Mouse (Mus musculus) ovary, adult 18-20 months (tissue): ENCODE results near the gene Gngt1.

Experiments used
- DNase-seq: peaks from one replicate; pipeline ENCODE4 v3.0.0; 2022; ENCODE audit warnings: low spot score, mixed read lengths

The Gngt1 gene

DNA sequence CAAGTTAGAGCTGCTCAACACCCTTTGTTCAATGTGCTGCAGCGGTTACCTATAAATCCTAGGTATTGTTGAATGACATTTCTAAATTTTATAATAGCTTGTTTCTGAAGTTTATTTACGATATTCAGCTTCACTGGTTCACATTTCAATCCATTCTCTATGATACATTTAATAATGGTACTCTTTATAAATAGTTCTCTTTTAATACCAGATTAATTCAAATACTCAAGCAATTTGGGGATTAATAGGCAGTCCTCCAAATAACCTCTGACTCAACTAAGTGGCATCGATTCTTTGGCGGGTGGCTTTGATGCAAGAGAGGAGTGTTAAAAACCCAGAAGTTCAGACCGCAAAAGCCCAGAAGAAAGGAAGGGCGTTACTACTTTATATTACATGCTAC is at the start of gene Gngt1:
Gene Gngt1 (plus strand): TSS at position 301 of the 400 bp plus-strand sequence.
- DNase-seq: no peak

GRCm38 (mm10) chr6:3954969-3955368 is 38.6 kb upstream of the Gngt1 start:
- no peak for DNase-seq

GRCm38 (mm10) chr6:3967676-3968626 is 25.6 kb upstream of the Gngt1 start:
- no peak for DNase-seq

DNA sequence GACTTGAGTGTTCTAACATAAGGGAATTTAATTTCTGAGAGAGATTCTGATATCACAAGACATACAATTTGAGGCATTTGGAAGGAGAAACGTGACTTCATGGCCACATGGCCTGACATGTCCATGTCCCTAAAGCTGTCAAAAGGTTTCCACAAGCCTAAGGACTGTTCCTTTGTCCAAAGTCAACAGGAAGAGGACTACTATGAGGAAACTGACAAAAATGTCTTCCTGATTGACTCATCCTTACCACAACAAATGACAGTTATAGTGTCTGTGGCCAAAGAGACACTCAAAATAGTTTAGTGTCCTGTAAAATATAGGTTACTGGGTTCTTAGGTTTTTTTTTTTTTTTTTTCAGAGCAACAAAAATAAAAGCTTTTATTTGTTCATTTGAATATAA is 19.9 kb upstream of the Gngt1 start:
- DNase-seq: no peak

DNA sequence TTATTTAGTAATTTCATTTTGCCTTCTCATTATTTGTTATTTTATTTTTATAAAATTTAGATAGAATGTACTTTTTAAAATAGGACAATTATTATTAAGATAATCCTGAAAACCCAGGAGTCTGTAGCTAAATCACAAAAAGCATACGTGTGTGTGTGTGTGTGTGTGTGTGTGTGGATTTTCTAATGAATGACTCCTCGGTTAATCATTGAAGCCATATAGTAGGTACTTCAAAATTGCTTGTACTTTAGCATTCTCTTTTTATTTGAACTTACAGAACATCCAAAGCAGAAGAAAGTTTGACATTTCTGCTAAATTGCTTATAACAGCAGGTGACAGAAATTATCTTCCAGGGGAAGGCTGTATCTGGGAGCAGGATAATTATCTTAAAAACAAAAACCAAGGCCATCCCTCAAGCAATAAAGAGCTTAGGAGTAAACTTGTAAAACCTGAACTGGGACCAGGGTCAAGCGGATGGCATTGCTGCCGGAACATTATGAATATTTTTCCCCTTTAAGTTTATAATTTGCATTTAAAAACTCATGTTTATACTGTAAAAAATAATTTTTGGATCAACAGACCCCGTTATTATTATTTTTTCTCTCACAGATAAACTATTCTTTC is 10.8 kb upstream of the Gngt1 start:
- DNase-seq: no peak

DNA sequence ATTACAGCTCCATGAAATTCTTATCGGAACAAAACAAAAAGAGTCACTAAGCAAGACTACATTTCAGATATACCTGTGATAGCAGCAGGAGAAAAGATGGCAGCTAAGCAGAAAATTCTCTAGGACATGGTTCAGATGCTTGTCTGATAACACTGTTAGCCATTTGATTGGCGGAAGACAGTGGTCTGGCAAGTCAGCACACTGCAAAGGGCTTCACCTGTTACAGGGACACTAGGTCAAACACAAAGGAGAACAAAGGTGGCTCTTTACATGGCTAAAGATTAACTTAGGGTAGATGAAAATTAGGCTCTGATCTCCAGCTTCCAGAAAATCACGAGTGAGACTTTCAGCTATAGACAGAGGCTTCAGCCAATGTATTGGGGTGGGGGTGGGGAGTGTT is 4.8 kb upstream of the Gngt1 start, which contains the start of gene Tfpi2:
Gene Tfpi2 (minus strand): TSS at position 170 of the 400 bp plus-strand sequence.
- DNase-seq: no peak

DNA sequence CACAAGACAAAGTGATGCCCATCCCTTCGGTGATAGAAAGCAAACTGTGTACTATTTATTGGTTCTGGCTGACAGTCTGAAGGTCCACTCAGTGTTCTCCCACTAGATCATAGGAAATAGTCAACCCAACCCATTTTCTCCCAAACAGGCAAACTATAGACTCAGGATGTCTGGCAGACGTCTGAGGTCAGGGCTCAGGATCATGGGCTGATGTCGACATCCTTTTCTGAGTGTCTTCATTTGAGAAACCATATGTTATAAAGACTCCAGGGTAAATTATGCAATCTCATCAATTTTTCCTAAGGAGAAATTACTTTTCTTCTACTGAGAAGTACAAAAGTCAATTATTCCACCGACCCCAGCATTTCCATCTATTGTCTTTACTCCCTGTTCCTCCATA is 4.5 kb downstream of the Gngt1 start:
- no peak for DNase-seq

- DNase-seq: no peak
These were observed 5.7 kb downstream of the Gngt1 start for GRCm38 (mm10) chr6:3999296-3999695.

- DNase-seq: no peak
These were observed 7.1 kb downstream of the Gngt1 start for GRCm38 (mm10) chr6:4000716-4001115.

DNA sequence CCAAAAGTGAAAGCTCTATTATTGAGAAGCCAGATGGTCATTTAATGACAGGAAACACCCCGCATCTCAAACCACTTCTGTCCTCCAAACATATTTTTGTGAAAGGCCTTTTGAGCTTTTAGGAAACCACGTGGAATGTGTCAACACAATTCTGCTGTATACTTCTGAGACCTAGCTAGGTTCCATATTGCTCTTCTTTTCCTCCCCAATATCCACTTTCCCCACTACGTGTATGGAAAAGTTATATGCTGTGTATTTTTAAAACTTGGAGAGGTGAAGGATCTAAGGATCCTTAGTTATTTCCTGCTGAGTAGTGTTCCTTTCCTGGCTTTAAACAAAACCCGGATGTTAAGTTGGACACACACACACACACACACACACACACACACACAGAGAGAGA is 9.9 kb downstream of the Gngt1 start:
- DNase-seq: no peak

- peak; percentile 45 for DNase-seq
These were observed 10.3 kb downstream of the Gngt1 start, which contains the start of gene Gng11 for GRCm38 (mm10) chr6:4003890-4004306. TSS of gene Gng11 (plus strand) at chr6:4003904.

DNA sequence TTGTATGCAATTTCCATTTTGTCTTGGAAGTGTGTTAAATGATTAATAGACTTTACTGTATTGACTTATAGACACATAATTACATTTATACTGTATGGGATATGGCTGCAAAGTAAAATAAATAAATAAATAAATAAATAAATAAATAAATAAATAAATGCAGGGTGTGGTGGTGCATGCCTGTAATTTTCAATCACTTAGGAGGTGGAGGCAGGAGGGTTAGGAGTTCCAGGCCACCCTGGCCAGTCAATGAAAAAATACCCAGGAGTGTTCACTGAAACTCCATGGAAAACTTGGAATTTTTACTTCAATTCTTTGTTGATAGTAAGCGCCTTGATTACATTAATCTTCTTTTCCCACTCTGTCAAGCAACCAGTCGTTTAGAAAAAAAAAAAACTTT is 11.2 kb downstream of the Gngt1 start:
- DNase-seq: no peak

DNA sequence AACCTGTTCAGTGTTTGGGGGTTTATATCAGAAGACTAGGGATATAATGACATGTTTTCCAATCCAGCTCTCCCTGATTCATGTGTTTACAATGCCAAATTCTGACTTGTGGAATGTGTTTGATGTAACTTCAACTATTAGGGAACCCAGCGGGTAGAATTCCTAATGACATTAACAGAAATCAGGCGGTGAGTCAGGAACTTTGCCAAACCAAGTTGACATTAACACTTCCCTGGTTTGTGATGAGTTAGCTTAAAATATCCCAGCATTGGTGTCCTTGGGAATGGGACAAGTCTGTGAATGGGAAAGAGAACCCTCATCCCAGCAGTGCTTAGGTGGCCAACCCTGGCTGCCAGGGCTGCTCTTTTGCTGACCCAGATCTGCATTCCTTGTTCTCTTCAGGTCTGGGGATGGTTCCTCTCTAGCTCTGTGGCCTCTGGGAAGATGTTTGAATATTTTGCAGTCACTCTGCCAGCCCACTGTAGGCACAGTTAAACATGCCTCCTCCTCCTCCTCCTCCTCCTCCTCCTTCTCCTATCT is 15.0 kb downstream of the Gngt1 start:
- DNase-seq: no peak

- no peak for DNase-seq
These were observed 16.0 kb downstream of the Gngt1 start for GRCm38 (mm10) chr6:4009548-4009947.

DNA sequence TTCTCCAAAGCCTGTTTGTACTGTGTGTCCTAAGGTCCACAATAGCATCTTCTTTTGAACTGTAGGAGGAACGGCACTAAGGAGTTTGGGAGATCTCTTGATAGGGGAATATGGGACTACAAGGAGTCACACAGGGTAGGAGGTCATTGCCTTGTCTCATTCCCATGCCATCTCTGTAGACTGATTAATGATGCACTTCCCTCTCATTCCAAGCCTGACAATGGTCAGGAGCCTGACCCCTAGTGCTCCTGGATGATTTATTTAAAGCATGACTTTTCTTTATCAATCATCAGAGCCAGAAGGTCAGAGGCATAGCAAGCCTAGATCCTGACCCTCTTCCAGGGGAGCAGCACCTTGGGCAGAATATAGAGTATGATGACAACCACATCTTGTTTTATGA is 29.1 kb downstream of the Gngt1 start:
- DNase-seq: no peak

DNA sequence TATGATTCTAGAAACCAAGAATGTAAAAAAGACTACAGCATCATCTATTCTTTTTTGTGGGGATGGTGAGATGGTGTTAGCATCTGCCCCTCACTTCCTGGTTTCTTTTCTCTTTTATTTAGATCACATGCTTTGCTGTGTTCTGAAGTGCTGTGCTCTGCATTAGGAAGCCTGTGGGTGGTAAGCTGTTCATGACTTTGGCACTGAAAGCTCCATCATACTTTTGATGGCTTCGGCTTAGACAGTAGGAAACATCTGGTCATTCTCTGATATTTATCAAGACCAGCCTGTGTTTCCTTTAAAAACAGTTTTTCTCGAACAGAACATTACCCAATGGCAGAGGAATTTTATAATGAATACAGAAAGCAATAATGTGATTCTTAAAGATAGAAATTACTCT is 32.8 kb downstream of the Gngt1 start:
- DNase-seq: no peak

- no peak for DNase-seq
These were observed 37.4 kb downstream of the Gngt1 start for GRCm38 (mm10) chr6:4030956-4031355.

- no peak for DNase-seq
These were observed 48.2 kb downstream of the Gngt1 start for GRCm38 (mm10) chr6:4041821-4042220.
